Comparison of ENCODE assay signal across 33 mouse cellular contexts in the genomic region with DNA sequence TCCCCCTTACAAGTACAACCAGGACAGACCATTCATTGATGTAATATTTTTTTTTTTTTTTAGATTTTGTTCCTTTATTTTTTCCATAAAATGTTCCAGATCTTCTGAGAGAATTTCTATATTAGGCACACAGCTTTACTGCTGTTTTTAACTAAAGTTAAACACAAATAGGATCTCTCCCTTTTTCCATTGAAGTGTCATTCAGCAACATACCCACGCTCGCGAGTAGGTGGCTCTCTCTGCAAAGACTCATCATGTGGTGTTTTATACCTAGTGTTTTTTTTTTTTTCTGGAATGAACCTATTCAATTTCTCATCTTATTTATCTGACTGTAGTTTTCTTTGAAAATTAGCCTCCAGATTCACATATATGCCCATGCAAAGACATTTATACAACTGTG.
DNase-seq lines count a peak whose midpoint lies in the region; ATAC-seq and TF ChIP-seq lines count a peak whose summit lies in the region.
"Had no signal": no experiment of that assay in that cellular context is flagged by ENCODE, and none has a peak within 500 bp of the region (broad histone marks: within the 10 kb centered on the region; RNA-seq: fewer than 3 reads in every experiment).

No protein-coding gene starts in this region.

- no peak for TF ChIP-seq CTCF in left cerebral cortex, adult 2 months (IDR thresholded peaks at IDR 0.05)

- no peak overlapping the region for H3K4me3 ChIP-seq in left cerebral cortex, adult 2 months
- H3K4me3 ChIP-seq: embryonic facial prominence, embryonic 13.5 days; forebrain, embryonic 10.5 days; forebrain, embryonic 15.5 days; hindbrain, embryonic 12.5 days; liver, embryonic 12.5 days; megakaryocyte, embryonic 14.5 days; midbrain, embryonic 12.5 days; myocyte; neural tube, embryonic 12.5 days; stomach, embryonic 15.5 days had no signal

- H3K27ac ChIP-seq in left cerebral cortex, adult 2 months: peak overlapping the region; percentile 61; the same call in 1 of the 2 replicates
- H3K27ac ChIP-seq: embryonic facial prominence, embryonic 13.5 days; forebrain, embryonic 10.5 days; forebrain, embryonic 15.5 days; hindbrain, embryonic 12.5 days; hindbrain, postnatal 0 days; liver, embryonic 12.5 days; midbrain, embryonic 12.5 days; neural tube, embryonic 12.5 days; stomach, embryonic 15.5 days had no signal

- peak; percentile 99 for ATAC-seq in frontal cortex, adult (ENCODE audit: low TSS enrichment)
- ATAC-seq: forebrain, embryonic 15.5 days; hindbrain, postnatal 0 days; intestine, embryonic 16.5 days; liver, embryonic 12.5 days; liver, postnatal 0 days had no signal

- intact Hi-C loops in left cerebral cortex, postnatal 4 days (cut with DNase I): no loop called here
- intact Hi-C loops in left cerebral cortex, adult 2 months (cut with DNase I): loop anchor here (5.0 kb wide), 2 partner anchors 110 to 275 kb away; no protein-coding TSS in a partner anchor

- no peak for DNase-seq in frontal cortex, postnatal 14 days (ENCODE audit: low spot score in 2 of 2)
- DNase-seq in left cerebral cortex, adult 11 months (ENCODE audit: low spot score): peak; percentile 30
- DNase-seq in left cerebral cortex, postnatal 4 days: no peak
- peak; percentile 34 to 38 for DNase-seq in left cerebral cortex, adult 2 months (ENCODE audit: extremely low spot score in 1 of 2, low spot score in 2 of 2)
- peak; percentile 54 to 61 for DNase-seq in right cerebral cortex, postnatal 10 days (ENCODE audit: low spot score in 2 of 2)
- DNase-seq in kidney, adult 11 months: no peak
- DNase-seq in ovary, adult 18-20 months (ENCODE audit: low spot score): no peak
- DNase-seq: adrenal gland, adult 8-10 months; cerebellum, adult 11-12 months; cerebellum, adult 9-11 months; embryo, embryonic 11 days; gastrocnemius, postnatal 36 days; heart, adult 18-20 months; heart, postnatal 36 days; kidney, adult 9 months; kidney, postnatal 10 days; liver, postnatal 0 days; lung, postnatal 36 days; thymus, adult 18-20 months; thymus, postnatal 25 days had no signal

Comparison
In these comparisons a context has a peak if more than half of its experiments do, and no peak if none do; other contexts are left out.
1. DNase-seq: peak in left cerebral cortex, adult 11 months (single experiment), left cerebral cortex, adult 2 months (2 of 2) and right cerebral cortex, postnatal 10 days (2 of 2); none in frontal cortex, postnatal 14 days (0 of 2), left cerebral cortex, postnatal 4 days (single experiment), kidney, adult 11 months (single experiment) and ovary, adult 18-20 months (single experiment).